Mouse (Mus musculus) E14TG2a.4 (cell line): ENCODE data around the gene Arhgef7.

ENCODE experiments used
- H3K27me3 ChIP-seq: 2 replicates; pipeline ENCODE4 v1.6.1; 2014; ENCODE audit warnings: low read length, control low read depth; ENCODE audit not compliant: insufficient read depth
- H3K36me3 ChIP-seq: 2 replicates; pipeline ENCODE4 v1.6.1; 2014; ENCODE audit warnings: low read length, control low read depth; ENCODE audit not compliant: insufficient read depth
- H3K4me1 ChIP-seq: replicated peaks from 2 replicates; pipeline ENCODE4 v1.6.1; 2014; ENCODE audit warnings: low read depth, low read length, control low read depth
- H3K4me3 ChIP-seq: replicated peaks from 2 replicates; pipeline ENCODE4 v1.5.1; 2014; ENCODE audit warnings: mild to moderate bottlenecking, low read length
- H3K9me3 ChIP-seq: 2 replicates; pipeline ENCODE4 v1.6.1; 2014; ENCODE audit warnings: low read length, control low read depth
- CTCF ChIP-seq: conservative IDR thresholded peaks from 2 replicates; pipeline ENCODE4 v1.5.1; 2014; ENCODE audit warnings: low read length
- NANOG ChIP-seq: IDR thresholded peaks from 2 replicates; pipeline ENCODE4 v1.6.1; 2014; ENCODE audit warnings: borderline replicate concordance, low read length, mixed read lengths
- POU5F1 ChIP-seq: IDR thresholded peaks from 2 replicates; pipeline ENCODE4 v1.6.1; 2014; ENCODE audit warnings: low read length, borderline replicate concordance

The Arhgef7 gene

DNA sequence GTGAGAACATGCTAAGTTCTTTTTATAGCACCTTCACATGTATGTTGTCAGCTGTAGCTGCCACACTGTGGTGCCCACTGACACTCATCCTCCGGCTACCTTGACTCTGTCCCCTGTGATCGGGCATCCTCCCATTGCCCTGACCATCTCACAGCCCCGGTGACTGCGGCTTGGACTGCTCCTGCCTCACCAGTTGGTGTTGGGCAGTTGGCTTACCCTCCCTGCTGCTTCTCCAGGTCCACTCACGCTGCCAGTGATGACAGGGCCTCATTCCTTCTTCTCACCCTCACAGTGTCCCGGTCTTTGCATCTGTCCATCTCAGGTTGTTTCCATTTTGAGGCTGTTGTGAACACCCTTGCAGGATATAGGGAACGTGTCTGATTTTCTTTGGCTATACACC lies 35.3 kb downstream of the Arhgef7 start:
- Histone ChIP-seq H3K9me3 (no peaks in the 10 kb centered on the region), H3K27me3 (no peaks in the 10 kb centered on the region), H3K36me3 (peaks cover 15% of the 10 kb centered on the region), H3K4me1 (peaks cover 19% of the 10 kb centered on the region), H3K4me3 (no peak overlapping the region)
- TF ChIP-seq POU5F1 (no peak), CTCF (no peak), NANOG (no peak)

DNA sequence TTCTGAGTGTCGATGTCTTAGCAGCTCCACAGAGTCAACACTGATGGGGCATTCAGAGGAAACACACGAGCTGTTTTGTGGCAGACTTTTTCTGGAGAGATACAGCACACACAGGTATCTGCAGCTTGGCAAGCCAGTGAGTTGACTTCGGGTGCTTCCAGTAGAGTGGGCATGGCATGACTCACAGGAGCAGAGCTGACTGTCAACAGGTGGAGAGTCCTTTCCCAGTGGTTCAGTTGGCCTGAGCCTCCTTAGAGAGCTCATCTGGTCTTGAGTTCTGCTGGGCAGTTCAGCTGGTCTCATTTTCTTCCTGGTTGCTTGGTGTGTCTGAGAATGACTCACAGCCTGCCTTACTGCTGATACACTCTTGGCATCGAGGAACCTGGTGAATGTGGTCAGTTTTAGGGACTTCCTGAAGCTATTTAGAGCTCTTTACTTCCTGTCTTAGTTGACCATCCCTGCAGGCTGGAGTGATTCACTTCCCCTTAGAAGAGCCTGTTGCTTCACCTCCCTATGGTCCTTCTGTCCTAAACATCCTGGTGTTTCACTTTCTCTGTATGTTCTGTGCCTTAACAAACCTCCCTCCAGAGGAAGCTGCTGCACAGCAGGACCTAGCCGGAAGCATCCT lies 39.8 kb downstream of the Arhgef7 start:
- Histone ChIP-seq H3K4me1 (peaks cover 28% of the 10 kb centered on the region), H3K36me3 (peaks cover 46% of the 10 kb centered on the region), H3K9me3 (no peaks in the 10 kb centered on the region), H3K4me3 (no peak overlapping the region), H3K27me3 (no peaks in the 10 kb centered on the region)
- no peak for TF ChIP-seq CTCF
- no peak for TF ChIP-seq NANOG
- no peak for TF ChIP-seq POU5F1

- H3K4me1 ChIP-seq, result peaks cover 54% of the 10 kb centered on the region
- no peaks in the 10 kb centered on the region for H3K27me3 ChIP-seq
- no peak overlapping the region for H3K4me3 ChIP-seq
- TF ChIP-seq POU5F1, result no peak
- no peak for TF ChIP-seq CTCF
- TF ChIP-seq NANOG, result no peak
- H3K9me3 ChIP-seq, result no peaks in the 10 kb centered on the region
- H3K36me3 ChIP-seq, result peaks cover 57% of the 10 kb centered on the region
Observed at GRCm38 (mm10) chr8:11770001-11770400, 42.5 kb downstream of the Arhgef7 start.

DNA sequence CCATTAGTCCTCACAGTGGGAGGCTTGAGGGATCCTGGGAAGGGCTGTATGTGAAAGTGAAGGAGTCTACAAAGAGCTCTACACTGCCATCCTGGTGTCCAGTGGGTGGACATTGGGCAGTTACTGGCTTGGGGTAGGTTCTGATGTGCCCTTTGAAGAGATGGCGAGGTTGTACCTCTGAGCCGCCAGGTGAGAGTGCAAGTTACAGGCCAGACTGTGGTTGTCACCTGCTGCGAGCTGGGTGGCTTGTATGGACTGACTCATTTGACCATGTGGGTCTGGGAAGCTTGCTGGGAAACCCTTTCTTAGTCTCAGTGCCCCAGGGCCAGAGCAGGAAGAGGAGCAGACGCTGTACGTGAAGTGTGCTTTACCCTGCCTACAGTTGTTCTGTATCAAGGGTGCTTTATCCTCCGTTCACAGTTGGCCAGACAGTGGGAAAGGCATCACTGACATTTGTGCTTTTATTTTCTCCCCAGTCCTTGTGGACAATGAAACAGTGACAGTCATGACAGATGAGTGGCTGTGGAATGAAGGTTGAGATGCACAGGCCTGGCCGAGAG lies 43.1 kb downstream of the Arhgef7 start:
- peaks cover 60% of the 10 kb centered on the region for H3K4me1 ChIP-seq
- H3K36me3 ChIP-seq, result peaks cover 57% of the 10 kb centered on the region
- no peak overlapping the region for H3K4me3 ChIP-seq
- no peak for TF ChIP-seq NANOG
- no peak for TF ChIP-seq POU5F1
- no peak for TF ChIP-seq CTCF
- no peaks in the 10 kb centered on the region for H3K9me3 ChIP-seq
- H3K27me3 ChIP-seq, result no peaks in the 10 kb centered on the region

DNA sequence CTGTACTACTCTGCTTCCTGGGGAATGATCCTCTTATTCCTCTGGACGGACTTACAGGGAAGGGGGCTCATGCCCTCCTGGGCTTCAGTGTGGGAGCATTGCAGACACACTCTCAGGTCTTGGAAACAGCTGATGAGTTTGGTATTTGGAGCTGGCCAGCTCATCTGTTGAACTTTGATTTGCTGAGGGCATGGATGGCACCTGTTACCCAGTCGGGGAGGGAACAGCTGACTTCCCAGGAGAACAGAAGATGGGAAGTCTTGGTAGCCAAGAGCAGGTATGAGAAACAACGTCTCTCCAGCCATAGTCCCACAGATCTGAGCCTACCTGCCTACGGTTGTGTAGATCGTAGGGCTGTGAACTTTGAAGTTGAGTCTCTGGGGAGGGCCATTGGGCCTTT lies 44.1 kb downstream of the Arhgef7 start:
- H3K4me3 ChIP-seq, result no peak overlapping the region
- no peaks in the 10 kb centered on the region for H3K9me3 ChIP-seq
- no peaks in the 10 kb centered on the region for H3K27me3 ChIP-seq
- TF ChIP-seq POU5F1 (no peak), NANOG (no peak), CTCF (no peak)
- H3K4me1 ChIP-seq, result peaks cover 62% of the 10 kb centered on the region
- peaks cover 57% of the 10 kb centered on the region for H3K36me3 ChIP-seq

DNA sequence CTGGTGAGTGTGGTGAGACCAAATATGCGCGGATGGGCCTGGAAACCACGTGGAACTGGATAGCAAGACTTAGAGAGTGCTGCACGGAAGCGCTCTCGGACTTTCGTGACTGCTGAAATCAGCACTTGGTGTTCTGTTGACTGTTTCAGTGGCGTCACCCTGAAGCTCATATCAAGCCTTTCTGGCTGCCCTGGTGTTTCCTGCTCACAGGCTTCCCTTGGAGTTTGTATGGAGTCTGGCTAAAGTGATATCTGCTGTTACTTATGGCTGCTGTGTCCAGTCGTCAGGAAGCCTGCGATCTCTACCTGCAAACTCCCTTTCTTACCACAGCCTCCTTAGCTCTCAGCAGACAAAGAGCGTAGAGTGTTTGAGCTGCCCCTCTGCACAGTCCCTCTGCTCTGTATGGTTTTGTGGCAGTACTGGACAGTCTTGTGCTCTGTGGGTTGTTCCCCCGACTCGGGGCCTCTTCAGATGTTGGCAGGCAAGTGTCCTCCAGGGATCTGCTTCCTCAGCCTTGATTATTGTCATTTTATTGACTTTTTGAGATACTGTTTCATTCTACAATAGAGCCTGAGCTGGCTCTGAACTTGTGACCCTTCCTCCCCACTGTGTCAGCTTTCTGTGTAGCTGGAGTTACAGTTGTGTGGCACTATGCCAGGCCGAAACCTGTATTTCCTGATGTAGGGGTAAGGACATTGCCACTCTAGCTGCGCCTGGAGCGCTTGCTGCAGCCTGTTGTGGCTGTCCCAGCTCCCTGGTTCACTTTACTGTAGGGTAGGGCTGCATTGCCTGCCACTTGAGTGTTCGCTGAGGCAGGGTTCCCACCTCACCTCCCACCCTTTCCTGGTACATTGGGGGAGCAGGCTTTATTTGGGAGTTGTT lies 46.9 kb downstream of the Arhgef7 start:
- Histone ChIP-seq H3K4me3 (no peak overlapping the region), H3K36me3 (peaks cover 39% of the 10 kb centered on the region), H3K9me3 (no peaks in the 10 kb centered on the region), H3K4me1 (peaks cover 86% of the 10 kb centered on the region), H3K27me3 (no peaks in the 10 kb centered on the region)
- TF ChIP-seq POU5F1 (no peak), NANOG (no peak), CTCF (no peak)

DNA sequence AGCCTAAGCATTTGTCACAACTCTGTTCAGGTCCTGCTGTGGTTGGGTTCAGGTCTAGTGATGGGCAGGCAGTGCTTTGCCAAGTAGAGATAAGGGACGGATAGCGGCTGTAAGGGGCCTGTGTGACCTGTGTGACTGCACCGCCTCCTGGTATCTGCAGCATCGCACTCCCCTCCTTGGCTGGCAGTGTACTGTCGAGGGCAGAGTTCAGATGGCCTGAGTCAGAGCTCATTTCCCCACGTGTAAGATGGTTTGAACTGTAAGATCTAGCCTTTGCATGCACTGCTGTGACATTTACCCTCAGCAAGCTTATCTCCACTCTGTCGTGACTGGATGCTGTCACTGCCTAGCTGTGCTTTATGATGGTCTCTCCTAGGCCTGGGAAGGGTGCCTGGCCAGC lies 48.4 kb downstream of the Arhgef7 start:
- Histone ChIP-seq H3K36me3 (peaks cover 37% of the 10 kb centered on the region), H3K4me3 (no peak overlapping the region), H3K9me3 (no peaks in the 10 kb centered on the region), H3K27me3 (no peaks in the 10 kb centered on the region), H3K4me1 (peaks cover 80% of the 10 kb centered on the region)
- TF ChIP-seq NANOG, result no peak

- Histone ChIP-seq H3K4me1 (peaks cover 83% of the 10 kb centered on the region), H3K36me3 (peaks cover 40% of the 10 kb centered on the region), H3K9me3 (no peaks in the 10 kb centered on the region), H3K27me3 (no peaks in the 10 kb centered on the region), H3K4me3 (no peak overlapping the region)
- TF ChIP-seq POU5F1, result no peak
- no peak for TF ChIP-seq CTCF
- no peak for TF ChIP-seq NANOG
Observed at GRCm38 (mm10) chr8:11776451-11777180, 49.1 kb downstream of the Arhgef7 start.

DNA sequence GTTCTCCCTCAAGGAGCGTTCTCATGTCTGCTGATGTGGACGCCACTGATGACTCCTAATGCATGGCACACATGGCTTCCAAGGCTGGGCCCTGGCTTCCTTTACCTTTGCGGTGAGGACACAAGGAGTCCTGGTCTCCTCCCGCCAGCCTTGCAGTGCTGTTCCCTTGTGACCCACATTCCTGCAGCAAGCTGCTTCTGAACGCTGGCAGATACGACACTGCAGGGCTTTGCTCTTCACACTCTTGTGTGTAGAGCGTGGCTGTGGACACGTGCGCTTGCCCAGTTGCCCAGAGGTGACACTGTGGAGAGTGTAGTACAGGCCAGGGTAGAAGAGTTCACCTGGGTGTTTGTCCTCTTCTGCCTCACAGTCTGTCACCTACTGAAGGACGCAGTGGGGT lies 49.7 kb downstream of the Arhgef7 start:
- peaks cover 40% of the 10 kb centered on the region for H3K36me3 ChIP-seq
- no peaks in the 10 kb centered on the region for H3K27me3 ChIP-seq
- no peaks in the 10 kb centered on the region for H3K9me3 ChIP-seq
- peaks cover 79% of the 10 kb centered on the region for H3K4me1 ChIP-seq
- no peak overlapping the region for H3K4me3 ChIP-seq
- TF ChIP-seq NANOG (no peak), CTCF (no peak), POU5F1 (no peak)
